Mouse (Mus musculus) heart, adult 2 months (tissue): ENCODE measurements at regions not wholly inside any gene's neighbourhood (a gene's known extent, or its start where the extent isn't known, plus 50 kb on each side); places are given as distances from the start of the nearest gene placed in this dataset.

ENCODE experiments used
- DNase-seq, 2 experiments: peaks; one replicate each; pipeline ENCODE4 v3.0.0; 2021
- H3K27ac ChIP-seq: fragments of 200-600 bp; 2 replicates; pipeline ENCODE4 v1.8.1; 2022
- H3K27me3 ChIP-seq: fragments of 200-500 bp; 2 replicates; pipeline ENCODE4 v1.6.1; 2012; ENCODE audit warnings: mild to moderate bottlenecking, low read length, inconsistent platforms, mixed read lengths; ENCODE audit not compliant: control insufficient read depth, insufficient read depth
- H3K36me3 ChIP-seq: fragments of 200-500 bp; 2 replicates; pipeline ENCODE4 v1.6.1; 2012; ENCODE audit warnings: low read length, inconsistent platforms; ENCODE audit not compliant: control insufficient read depth, insufficient read depth
- H3K4me1 ChIP-seq: fragments of 200-500 bp; 2 replicates; pipeline ENCODE4 v1.6.1; 2011; ENCODE audit warnings: low read length; ENCODE audit not compliant: control insufficient read depth, insufficient read depth
- H3K4me3 ChIP-seq: fragments of 200-600 bp; 2 replicates; pipeline ENCODE4 v1.8.1; 2022
- H3K79me2 ChIP-seq: fragments of 200-500 bp; replicated peaks from 2 replicates; pipeline ENCODE4 v1.6.1; 2012; ENCODE audit warnings: mild to moderate bottlenecking, inconsistent platforms, low read length, moderate library complexity, mixed read lengths; ENCODE audit not compliant: control insufficient read depth, insufficient read depth
- H3K9ac ChIP-seq: fragments of 200-500 bp; 2 replicates; pipeline ENCODE4 v1.6.1; 2012; ENCODE audit warnings: low read depth, mild to moderate bottlenecking, control low read depth, inconsistent platforms, low read length, mixed read lengths
- CTCF ChIP-seq: fragments of 200-600 bp; IDR thresholded peaks from 2 replicates; pipeline ENCODE4 v1.8.1; 2022; ENCODE audit warnings: antibody characterized with exemption, mild to moderate bottlenecking, moderate library complexity
- EP300 ChIP-seq: fragments of 200-500 bp; IDR thresholded peaks from 2 replicates; pipeline ENCODE4 v1.6.1; 2011; ENCODE audit warnings: low read depth, low read length, control low read depth; ENCODE audit not compliant: insufficient read depth
- POLR2A ChIP-seq: fragments of 200-500 bp; IDR thresholded peaks from 2 replicates; pipeline ENCODE4 v1.6.1; 2011; ENCODE audit warnings: mild to moderate bottlenecking, low read depth, low read length, control low read depth; ENCODE audit not compliant: insufficient read depth
- WGBS: fragments of 180-500 bp; shearing (Covaris S2); methylation state at CpG from one replicate; pipeline ENCODE4 v1.1.7; 2018; 5-methylcytosine and 5-hydroxymethylcytosine counted together
- intact Hi-C: fragments of 180-260 bp; cut with DNase I; formaldehyde crosslinking; loops from one replicate; pipeline ENCODE4 v1.15.1; 2025

DNA sequence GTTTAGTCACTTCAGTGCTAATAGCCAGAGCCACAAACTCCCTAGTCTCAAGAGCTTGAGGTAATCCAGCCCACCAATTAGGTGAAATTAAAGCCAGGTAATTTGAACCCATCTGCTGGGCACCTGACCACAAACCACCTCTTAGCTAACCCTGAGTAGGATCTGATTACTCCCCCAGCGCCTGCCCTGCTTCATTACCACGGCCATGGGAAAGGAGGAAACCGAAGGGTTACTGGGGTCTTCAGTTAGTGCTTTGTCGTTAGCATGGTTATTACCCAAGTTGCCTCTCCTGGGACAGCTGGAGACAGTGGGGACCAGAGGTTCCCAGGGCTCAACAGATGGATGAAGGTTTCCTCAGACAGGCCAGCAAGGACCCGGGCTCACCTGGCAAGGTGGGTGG is 337.3 kb upstream of the 3110018I06Rik start:
- Histone ChIP-seq H3K27ac (no peak overlapping the region), H3K4me1 (no peaks in the 10 kb centered on the region), H3K27me3 (no peaks in the 10 kb centered on the region), H3K79me2 (no peaks in the 10 kb centered on the region), H3K36me3 (no peaks in the 10 kb centered on the region), H3K4me3 (no peak overlapping the region), H3K9ac (no peak overlapping the region)
- intact Hi-C loops, result no loop called here
- DNase-seq, result no peak
- whole genome bisulfite sequencing, result 79% methylated on average over 5 of the region's 5 CpGs
- no peak for TF ChIP-seq EP300
- TF ChIP-seq CTCF, result no peak
- no peak for TF ChIP-seq POLR2A

GRCm38 (mm10) chr12:107154668-107155067 is 333.8 kb upstream of the 3110018I06Rik start:
- intact Hi-C loops, result no loop called here
- Histone ChIP-seq H3K27me3 (no peaks in the 10 kb centered on the region), H3K4me3 (no peak overlapping the region), H3K79me2 (no peaks in the 10 kb centered on the region), H3K27ac (no peak overlapping the region), H3K4me1 (no peaks in the 10 kb centered on the region), H3K9ac (no peak overlapping the region), H3K36me3 (no peaks in the 10 kb centered on the region)
- WGBS, result 87% methylated on average over 2 of the region's 2 CpGs
- no peak for DNase-seq
- TF ChIP-seq CTCF, result no peak
- no peak for TF ChIP-seq POLR2A
- TF ChIP-seq EP300, result no peak

DNA sequence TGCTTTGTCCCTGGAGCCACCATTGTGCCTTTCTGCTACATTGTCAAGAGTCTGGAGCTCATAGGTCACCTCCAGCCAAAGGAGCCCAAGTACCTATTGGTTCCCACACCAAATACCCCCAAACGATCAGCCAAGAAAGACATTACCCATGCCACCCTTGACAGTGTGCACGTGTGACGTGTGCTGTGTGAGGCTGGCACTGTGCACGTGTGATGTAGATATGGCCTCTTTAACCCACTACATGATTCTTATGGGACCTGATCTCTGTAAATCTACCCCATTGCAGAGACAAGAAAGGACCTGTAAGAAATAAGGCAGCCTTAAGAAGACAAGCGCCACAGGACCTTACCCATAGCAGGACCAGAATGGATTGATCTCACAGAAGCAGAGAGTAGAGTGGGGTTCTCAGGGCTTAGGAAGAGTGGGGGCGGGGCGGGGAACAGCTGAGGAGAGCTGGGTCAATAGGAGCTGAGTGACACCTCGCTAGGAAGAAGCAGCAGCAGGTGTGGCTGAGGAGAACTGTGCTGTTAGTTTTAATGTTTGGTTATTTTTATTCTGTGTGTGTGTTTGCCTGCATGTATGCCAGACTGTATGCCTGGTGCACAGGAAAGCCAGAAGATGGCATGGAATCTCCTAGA is 331.5 kb upstream of the 3110018I06Rik start:
- no peak for DNase-seq
- intact Hi-C loops, result no loop called here
- Histone ChIP-seq H3K27me3 (no peaks in the 10 kb centered on the region), H3K4me3 (no peak overlapping the region), H3K9ac (no peak overlapping the region), H3K4me1 (no peaks in the 10 kb centered on the region), H3K36me3 (no peaks in the 10 kb centered on the region), H3K27ac (no peak overlapping the region), H3K79me2 (no peaks in the 10 kb centered on the region)
- WGBS, result 77% methylated on average over 8 of the region's 8 CpGs
- TF ChIP-seq POLR2A (no peak), CTCF (no peak), EP300 (no peak)

GRCm38 (mm10) chr12:107159126-107159525 is 329.3 kb upstream of the 3110018I06Rik start:
- no peaks in the 10 kb centered on the region for H3K27me3 ChIP-seq
- no peak overlapping the region for H3K4me3 ChIP-seq
- DNase-seq, result no peak
- whole genome bisulfite sequencing, result 58% methylated on average over 5 of the region's 5 CpGs
- H3K27ac ChIP-seq, result no peak overlapping the region
- TF ChIP-seq EP300 (no peak), POLR2A (no peak), CTCF (no peak)
- H3K4me1 ChIP-seq, result no peaks in the 10 kb centered on the region
- no peak overlapping the region for H3K9ac ChIP-seq
- intact Hi-C loops, result no loop called here
- no peaks in the 10 kb centered on the region for H3K79me2 ChIP-seq
- H3K36me3 ChIP-seq, result no peaks in the 10 kb centered on the region

- no peak overlapping the region for H3K4me3 ChIP-seq
- H3K9ac ChIP-seq, result no peak overlapping the region
- 13% methylated on average over 7 of the region's 7 CpGs for WGBS
- H3K79me2 ChIP-seq, result no peaks in the 10 kb centered on the region
- H3K4me1 ChIP-seq, result no peaks in the 10 kb centered on the region
- intact Hi-C loops, result no loop called here
- no peaks in the 10 kb centered on the region for H3K27me3 ChIP-seq
- H3K36me3 ChIP-seq, result no peaks in the 10 kb centered on the region
- DNase-seq, result peak in 1 of 2 experiments; percentile 13
- TF ChIP-seq CTCF (no peak), POLR2A (no peak), EP300 (no peak)
- H3K27ac ChIP-seq, result no peak overlapping the region
Measured at GRCm38 (mm10) chr12:107160137-107160536, 328.3 kb upstream of the 3110018I06Rik start.

DNA sequence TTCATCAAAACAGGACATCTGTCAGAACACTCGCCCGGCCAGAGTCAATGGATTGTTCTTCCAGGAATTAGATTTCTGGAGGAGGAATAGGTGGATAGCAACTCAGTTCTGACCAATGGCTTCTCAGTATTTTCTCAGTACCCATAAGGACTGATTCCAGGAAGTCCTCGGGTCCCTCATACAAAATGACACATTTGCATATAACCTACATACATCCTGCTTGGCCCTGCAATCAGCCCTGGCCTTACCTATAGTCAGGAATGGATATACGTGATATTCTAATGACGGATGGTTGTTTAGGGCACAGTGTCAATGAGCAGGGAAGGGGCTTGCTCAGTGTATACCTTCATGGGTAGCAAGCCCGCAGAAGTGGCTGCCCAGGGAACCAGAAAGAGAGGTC is 327.8 kb upstream of the 3110018I06Rik start:
- no peak overlapping the region for H3K4me3 ChIP-seq
- H3K27me3 ChIP-seq, result no peaks in the 10 kb centered on the region
- TF ChIP-seq EP300 (no peak), POLR2A (no peak), CTCF (no peak)
- H3K36me3 ChIP-seq, result no peaks in the 10 kb centered on the region
- H3K79me2 ChIP-seq, result no peaks in the 10 kb centered on the region
- H3K9ac ChIP-seq, result no peak overlapping the region
- H3K4me1 ChIP-seq, result no peaks in the 10 kb centered on the region
- H3K27ac ChIP-seq, result no peak overlapping the region
- no peak for DNase-seq
- 32% methylated on average over 6 of the region's 6 CpGs for WGBS
- intact Hi-C loops, result no loop called here
